11 mouse cellular contexts compared by ENCODE assay signal in the genomic region with DNA sequence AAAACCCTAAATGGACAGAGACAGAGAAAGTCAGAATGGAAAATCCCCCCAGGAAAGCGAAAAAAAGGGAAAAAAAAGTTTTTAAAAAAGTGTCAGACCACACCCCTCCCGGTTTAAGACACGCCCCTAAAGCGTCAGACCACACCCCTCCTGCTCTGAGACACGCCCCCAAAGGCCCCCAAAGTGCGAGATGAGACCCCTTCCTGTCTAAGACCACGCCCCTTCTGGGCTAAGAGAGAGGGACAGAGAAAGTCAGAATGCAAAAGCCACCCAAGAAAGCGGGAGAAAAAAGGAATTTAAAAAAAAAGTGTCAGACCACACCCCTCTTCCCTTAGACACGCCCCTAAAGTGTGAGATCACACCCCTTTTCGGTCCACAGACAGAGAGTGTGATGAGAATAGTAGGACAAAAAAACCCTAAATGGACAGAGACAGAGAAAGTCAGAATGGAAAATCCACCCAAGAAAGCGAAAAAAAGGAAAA. TPM values are rescaled to one million over a fixed set of nuclear protein-coding genes. Genes with fewer than 3 reads are reported as not detected.
DNase-seq lines count a peak whose midpoint lies in the region; ATAC-seq lines count a peak whose summit lies in the region.
"Not testable (repeated sequence)": the region's sequence is repeated elsewhere in the genome, so short reads cannot be mapped to it uniquely, and the experiment has no call there.
"Had no signal": no experiment of that assay in that cellular context is flagged by ENCODE, and none has a peak within 500 bp of the region (broad histone marks: within the 10 kb centered on the region; RNA-seq: fewer than 3 reads in every experiment).

No protein-coding gene starts in this region.

- DNase-seq in B cell, adult 2 months = peak; percentile 62 to 69
- peak; percentile 42 for DNase-seq in adrenal gland, adult 8-10 months
- peak; percentile 82 for DNase-seq in embryo, embryonic 11.5 days (ENCODE audit: low read depth, low spot score)
- DNase-seq in gastrocnemius, postnatal 10 days = peak; percentile 29
- peak; percentile 16 for DNase-seq in liver
- DNase-seq in midbrain, embryonic 14.5 days = not testable (repeated sequence)

- ATAC-seq in intestine, embryonic 15.5 days = peak; percentile 20; the same call in 1 of the 2 replicates
- ATAC-seq in midbrain, embryonic 14.5 days (ENCODE audit: low FRiP score, low TSS enrichment) = peak; percentile 12
- 0 out of 2 replicates have a peak, but pooled peaks have one; percentile 5 for ATAC-seq in stomach, embryonic 16.5 days (ENCODE audit: insufficient read depth, low FRiP score)

- WGBS in intestine, embryonic 15.5 days = 53% methylated on average over 11 of the region's 11 CpGs
- WGBS in midbrain, embryonic 14.5 days = 59% methylated on average over 11 of the region's 11 CpGs
- WGBS in stomach, embryonic 16.5 days = 56% methylated on average over 11 of the region's 11 CpGs

- not testable (repeated sequence) for H3K27me3 ChIP-seq in intestine, embryonic 15.5 days (replicated peaks); midbrain, embryonic 14.5 days (ENCODE audit: control insufficient read depth, insufficient read depth, low read length); stomach, embryonic 16.5 days (ENCODE audit: control insufficient read depth, insufficient read depth, low read length)

- not testable (repeated sequence) for H3K4me2 ChIP-seq in intestine, embryonic 15.5 days (replicated peaks); midbrain, embryonic 14.5 days (ENCODE audit: low read length); stomach, embryonic 16.5 days (ENCODE audit: low read depth, low read length)

- peaks cover 33% of the 10 kb centered on the region for H3K36me3 ChIP-seq in intestine, embryonic 15.5 days
- H3K36me3 ChIP-seq in midbrain, embryonic 14.5 days (ENCODE audit: control insufficient read depth, insufficient read depth, low read length) = peaks cover 48% of the 10 kb centered on the region
- peaks cover 40% of the 10 kb centered on the region for H3K36me3 ChIP-seq in stomach, embryonic 16.5 days (ENCODE audit: control insufficient read depth, insufficient read depth, low read length)

- H3K27ac ChIP-seq in intestine, embryonic 15.5 days; midbrain, embryonic 14.5 days (replicated peaks; ENCODE audit: low read depth, low read length); stomach, embryonic 16.5 days (ENCODE audit: low read length): not testable (repeated sequence)

- H3K4me3 ChIP-seq in intestine, embryonic 15.5 days (replicated peaks); midbrain, embryonic 14.5 days (replicated peaks; ENCODE audit: low read depth, low read length); stomach, embryonic 16.5 days (replicated peaks; ENCODE audit: low read length): not testable (repeated sequence)

- H3K4me1 ChIP-seq in intestine, embryonic 15.5 days (replicated peaks); midbrain, embryonic 14.5 days (ENCODE audit: control insufficient read depth, insufficient read depth, low read length); stomach, embryonic 16.5 days (ENCODE audit: control insufficient read depth, insufficient read depth, low read length): not testable (repeated sequence)

- peaks cover 34% of the 10 kb centered on the region for H3K9me3 ChIP-seq in intestine, embryonic 15.5 days
- H3K9me3 ChIP-seq in midbrain, embryonic 14.5 days (ENCODE audit: control insufficient read depth, low read length) = peaks cover 53% of the 10 kb centered on the region
- peaks cover 44% of the 10 kb centered on the region for H3K9me3 ChIP-seq in stomach, embryonic 16.5 days (replicated peaks; ENCODE audit: control insufficient read depth, low read length)

- not testable (repeated sequence) for H3K9ac ChIP-seq in intestine, embryonic 15.5 days; midbrain, embryonic 14.5 days (replicated peaks; ENCODE audit: low read length); stomach, embryonic 16.5 days (ENCODE audit: low read length)

RNA-seq across cellular contexts. Expression of a gene that starts 15.0 kb away (rescaled TPM):
- not detected for total RNA-seq in adrenal gland, adult 8-10 months (2022)
- not detected for total RNA-seq in gastrocnemius, postnatal 10 days (2021)
- polyA plus RNA-seq in intestine, embryonic 15.5 days (2015; fragmentation: Nextera tagmentation; extraction: Ambion mirVana) = not detected in 2 replicates
- polyA plus RNA-seq in midbrain, embryonic 14.5 days (2014; fragmentation: Nextera tagmentation; extraction: Ambion mirVana) = not detected in 2 replicates
- not detected in 2 replicates for polyA plus RNA-seq in stomach, embryonic 16.5 days (2015; fragmentation: Nextera tagmentation; extraction: Ambion mirVana)
- total RNA-seq: hematopoietic stem cell, adult 5-6 weeks; layer of hippocampus, postnatal 14 days had no signal
- polyA plus RNA-seq: forebrain, embryonic 15.5 days had no signal

RNA-seq across cellular contexts. Expression of a gene that starts 45.0 kb away (rescaled TPM):
- total RNA-seq in adrenal gland, adult 8-10 months (2022) = not detected
- total RNA-seq in gastrocnemius, postnatal 10 days (2021) = not detected
- not detected in 2 replicates for polyA plus RNA-seq in intestine, embryonic 15.5 days (2015; fragmentation: Nextera tagmentation; extraction: Ambion mirVana)
- polyA plus RNA-seq in midbrain, embryonic 14.5 days (2014; fragmentation: Nextera tagmentation; extraction: Ambion mirVana) = not detected in 2 replicates
- not detected in 2 replicates for polyA plus RNA-seq in stomach, embryonic 16.5 days (2015; fragmentation: Nextera tagmentation; extraction: Ambion mirVana)
- total RNA-seq: hematopoietic stem cell, adult 5-6 weeks; layer of hippocampus, postnatal 14 days had no signal
- polyA plus RNA-seq: forebrain, embryonic 15.5 days had no signal
